Mouse (Mus musculus) left cerebral cortex, adult 9 months (tissue): ENCODE results near the gene BC024978.
"Not testable (repeated sequence)": the region's sequence is repeated elsewhere in the genome, so short reads cannot be mapped to it uniquely, and the experiment has no call there.

Source experiments
- DNase-seq, 2 experiments: peaks; one replicate each; pipeline ENCODE4 v3.0.0; 2022; ENCODE audit warnings: low spot score in 2 of 2

BC024978 gene

DNA sequence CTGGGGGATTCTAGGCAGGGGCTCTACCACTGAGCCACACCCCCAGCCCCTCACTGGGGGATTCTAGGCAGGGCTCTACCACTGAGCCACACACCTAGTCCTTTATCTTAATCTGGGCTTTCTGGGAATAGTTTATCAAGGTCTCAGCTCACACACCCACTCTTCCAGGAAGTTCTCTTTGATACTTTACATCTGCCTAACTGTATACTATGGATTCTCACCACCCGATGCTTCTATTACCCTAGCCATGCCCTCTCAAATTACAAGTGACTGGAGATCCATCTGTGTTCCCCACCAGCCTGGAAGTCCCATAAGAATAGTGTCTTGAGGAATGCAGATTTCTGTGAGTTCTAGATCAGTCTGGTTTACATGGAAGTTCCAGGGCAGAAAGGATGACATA is 27.0 kb downstream of the BC024978 start:
- DNase-seq = no peak

DNA sequence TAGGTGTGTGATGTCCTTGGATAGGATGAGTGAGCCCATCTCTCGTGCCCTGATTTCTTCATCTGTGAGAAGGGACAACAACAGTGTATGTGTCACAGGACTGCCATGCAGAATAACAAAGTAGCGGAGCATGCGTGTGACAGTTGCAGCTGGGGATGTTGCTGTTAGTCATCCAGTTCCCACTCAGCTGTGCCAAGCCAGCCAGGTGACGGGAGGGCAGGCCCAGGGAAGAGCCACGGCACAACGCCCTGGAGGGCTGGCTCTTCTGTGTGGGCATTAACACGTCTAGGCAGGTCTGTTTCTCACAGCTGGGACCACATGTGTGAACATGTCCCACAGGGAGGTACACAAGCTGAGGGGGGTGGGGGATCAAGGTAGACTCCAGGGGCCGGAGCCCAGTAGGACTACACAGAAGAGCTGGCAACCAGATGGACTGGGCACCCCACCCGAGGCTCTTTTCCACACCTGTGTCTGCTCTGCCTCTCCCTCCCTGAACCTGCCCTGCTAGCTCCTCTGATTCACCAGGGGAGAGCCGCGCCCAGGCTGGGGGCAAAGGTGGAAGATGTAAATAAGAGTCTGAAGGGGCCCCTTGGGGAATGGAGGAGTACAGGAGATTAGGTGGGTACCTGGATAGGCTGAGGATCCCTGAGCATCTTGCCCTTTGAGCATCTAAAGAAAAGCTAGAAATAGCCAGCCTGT is 29.4 kb downstream of the BC024978 start:
- DNase-seq = peak in 1 of 2 experiments; percentile 51

GRCm38 (mm10) chr7:27227276-27227675 is 31.7 kb downstream of the BC024978 start:
- no peak for DNase-seq

DNA sequence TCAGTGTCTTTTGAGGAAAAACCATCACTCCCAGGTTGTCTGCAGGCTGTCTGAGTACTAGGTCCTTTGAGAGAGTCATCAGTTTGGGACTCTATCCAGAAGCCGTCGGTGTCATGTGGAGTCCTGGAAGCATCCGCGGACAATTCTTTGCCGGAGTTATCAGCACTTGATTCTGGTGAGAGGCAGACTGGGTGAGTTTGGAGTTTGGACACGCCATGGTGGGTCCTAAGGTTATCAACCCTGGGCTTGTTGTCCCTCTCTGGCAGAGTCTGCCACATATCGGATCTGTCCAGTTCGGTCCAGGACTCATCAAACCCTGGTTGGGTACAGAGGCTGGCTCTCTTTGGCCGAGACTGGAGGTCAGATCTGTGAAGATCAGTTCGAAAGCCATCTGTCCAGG is 32.1 kb downstream of the BC024978 start:
- peak in 1 of 2 experiments; percentile 28 for DNase-seq

DNA sequence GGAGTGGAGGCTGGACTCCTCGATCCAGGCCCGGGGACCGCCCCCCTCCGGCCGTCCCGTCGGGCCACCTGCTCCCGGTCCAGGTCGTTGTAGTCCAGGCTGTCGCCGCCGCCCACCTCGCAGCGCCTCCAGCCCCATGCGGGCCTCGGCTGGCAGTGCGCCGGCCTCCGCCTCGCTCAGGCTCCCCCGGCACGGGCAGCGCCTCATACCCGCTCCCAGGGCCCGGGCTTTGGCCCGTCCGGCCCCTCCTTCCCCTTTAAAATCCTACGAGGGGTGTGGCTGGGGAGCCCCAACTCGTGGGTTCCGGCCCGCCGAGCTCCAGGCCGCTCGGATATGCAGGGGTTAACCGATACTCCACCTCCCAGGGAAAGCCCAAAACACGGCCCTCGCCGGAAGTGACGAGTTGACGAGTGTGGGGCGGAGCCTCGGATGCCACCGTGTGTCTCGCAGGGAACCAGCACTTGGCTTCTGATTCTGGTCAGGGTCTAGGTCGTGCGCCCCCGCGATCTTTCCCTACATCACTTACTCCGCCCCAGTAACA is 32.8 kb downstream of the BC024978 start, which contains the start of gene Itpkc:
Gene Itpkc (minus strand): TSS at position 381 of the 541 bp plus-strand sequence.
- peak; percentile 76 to 89 for DNase-seq

DNA sequence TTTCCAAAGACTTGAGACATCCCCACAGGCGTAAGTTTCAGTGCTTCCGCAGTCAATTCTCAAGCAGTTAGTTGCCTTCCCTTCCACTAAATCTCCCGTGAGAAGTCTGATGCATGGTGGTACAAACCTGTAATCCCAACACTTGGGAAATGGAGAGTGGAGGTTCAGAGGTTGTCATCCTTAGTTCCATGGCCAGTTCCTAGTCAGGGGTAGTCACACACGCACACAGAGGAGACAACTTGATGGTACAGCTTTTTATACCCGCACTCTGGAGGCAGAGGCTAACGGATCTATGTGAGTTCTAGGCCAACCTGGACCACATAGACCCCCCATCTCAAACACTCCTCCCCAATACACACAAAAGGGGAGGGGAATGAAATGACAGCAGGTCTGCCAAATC is 33.3 kb downstream of the BC024978 start:
- DNase-seq = no peak

DNA sequence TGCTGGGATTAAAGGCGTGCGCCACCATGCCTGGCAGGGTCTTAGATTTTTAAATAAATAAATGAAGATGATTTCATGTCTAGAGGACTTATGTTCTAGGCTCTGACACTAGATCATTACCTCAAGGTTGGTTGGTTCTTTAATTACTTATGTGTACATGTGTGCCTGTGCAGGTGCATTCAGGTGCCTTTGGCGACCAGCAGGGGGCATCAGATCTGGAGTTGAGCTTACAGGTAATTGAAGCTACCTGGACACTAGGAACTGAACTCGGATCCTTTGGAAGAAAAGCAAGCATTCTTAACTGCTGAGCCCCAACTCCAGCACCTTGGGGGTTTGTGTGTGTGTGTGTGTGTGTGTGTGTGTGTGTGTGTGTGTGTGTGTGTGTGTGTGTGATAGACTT is 35.2 kb downstream of the BC024978 start:
- no peak for DNase-seq

DNA sequence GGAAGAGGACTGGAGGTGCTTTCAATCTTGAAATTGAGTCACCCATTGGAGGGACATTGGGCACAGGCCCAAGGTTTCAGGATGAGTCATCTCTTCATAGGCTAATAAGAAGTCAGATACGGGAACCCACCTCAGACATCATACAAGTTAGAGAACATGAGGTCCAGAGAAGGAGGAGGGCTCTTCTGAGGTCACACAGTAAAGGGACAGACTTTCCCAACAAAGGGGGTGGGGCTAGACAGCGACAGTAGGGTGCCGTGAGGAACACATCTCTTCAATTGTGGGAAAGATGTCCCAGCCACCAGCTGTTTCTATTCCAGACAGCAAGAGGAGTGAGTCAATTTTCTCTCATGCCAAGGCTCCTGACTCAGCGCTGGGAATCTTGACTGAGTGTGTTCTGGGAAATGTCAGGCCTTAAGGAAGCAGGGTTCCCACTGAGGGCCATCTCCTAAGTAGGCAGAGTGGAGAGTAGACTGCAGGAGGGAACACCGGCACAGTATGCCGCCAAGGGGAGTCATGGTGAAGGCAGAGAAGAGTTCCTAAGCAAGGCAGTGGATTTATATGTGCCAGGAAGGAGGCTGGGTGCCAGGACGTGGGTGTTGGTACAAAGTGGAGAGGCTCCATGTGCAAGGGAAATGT is 36.2 kb downstream of the BC024978 start:
- DNase-seq = peak; percentile 66 to 88

DNA sequence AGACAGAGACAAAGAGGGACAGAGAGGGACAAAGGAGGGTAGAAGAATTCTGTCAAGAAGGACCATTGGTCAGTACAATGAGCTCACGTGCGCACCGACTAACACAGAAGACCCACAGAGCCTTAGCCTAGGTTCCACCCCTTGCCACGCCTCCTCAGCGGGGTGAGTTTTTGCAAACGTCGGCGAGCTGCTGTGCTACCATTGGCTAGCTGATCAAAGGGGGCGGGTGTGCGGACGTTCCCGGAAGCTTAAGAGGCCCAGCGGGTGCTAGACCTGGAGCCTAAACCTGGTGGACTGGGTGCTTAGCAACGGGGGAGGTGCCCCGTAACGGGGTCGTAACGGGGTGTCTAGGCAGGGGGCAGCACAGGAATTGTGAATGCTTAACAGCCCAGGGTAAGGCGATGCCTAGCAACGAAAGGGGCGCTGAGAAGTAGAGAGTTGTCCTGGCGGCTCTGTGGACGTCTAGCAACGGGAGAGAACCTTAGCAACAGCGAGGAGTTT is 37.2 kb downstream of the BC024978 start, which contains the start of gene Coq8b:
Gene Coq8b (plus strand): TSS at position 243 of the 501 bp plus-strand sequence.
- DNase-seq = peak; percentile 79 to 93

- no peak for DNase-seq
Observed at GRCm38 (mm10) chr7:27233300-27233699, 37.7 kb downstream of the BC024978 start.

GRCm38 (mm10) chr7:27235726-27236125 is 40.1 kb downstream of the BC024978 start:
- DNase-seq = no peak

- no peak for DNase-seq
Observed at GRCm38 (mm10) chr7:27237527-27237926, 41.9 kb downstream of the BC024978 start.

DNA sequence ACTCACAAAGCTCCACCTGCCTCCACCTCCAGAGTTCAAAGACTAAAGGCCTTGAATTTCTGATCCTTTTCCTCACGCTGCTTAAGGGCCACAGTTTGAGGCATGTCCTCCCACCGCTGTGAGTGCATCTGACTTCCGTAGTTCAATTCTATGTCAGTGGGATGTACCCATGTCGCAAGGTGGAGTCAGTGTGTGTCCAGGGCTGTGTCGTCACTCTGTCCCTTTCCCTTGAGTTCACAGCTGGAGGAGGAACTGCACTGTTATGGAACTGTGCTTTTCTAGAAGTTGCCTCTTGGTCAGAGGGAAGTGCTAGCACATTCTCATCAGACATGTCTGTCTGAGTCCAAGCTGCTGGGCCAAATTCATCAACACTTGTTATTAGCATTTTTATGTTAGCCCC is 43.0 kb downstream of the BC024978 start:
- no peak for DNase-seq

- no peak for DNase-seq
Observed at GRCm38 (mm10) chr7:27243211-27243610, 47.6 kb downstream of the BC024978 start.

DNA sequence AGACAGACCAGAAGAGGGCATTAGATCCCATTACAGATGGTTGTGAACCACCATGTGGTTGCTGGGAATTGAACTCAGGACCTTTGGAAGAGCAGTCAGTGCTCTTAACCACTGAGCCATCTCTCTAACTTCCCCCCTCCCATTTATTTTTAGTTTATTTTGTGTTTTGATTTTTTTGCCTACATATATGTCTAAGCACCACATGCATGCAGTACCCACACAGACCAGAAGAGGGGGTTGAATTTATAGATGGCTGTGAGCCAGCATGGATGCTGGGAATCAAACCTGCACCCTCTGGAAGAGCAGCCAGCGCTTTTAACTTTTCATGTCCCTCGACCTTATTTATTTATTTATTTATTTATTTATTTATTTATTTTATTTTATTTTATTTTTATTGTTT is 48.5 kb downstream of the BC024978 start:
- not testable (repeated sequence) for DNase-seq

DNA sequence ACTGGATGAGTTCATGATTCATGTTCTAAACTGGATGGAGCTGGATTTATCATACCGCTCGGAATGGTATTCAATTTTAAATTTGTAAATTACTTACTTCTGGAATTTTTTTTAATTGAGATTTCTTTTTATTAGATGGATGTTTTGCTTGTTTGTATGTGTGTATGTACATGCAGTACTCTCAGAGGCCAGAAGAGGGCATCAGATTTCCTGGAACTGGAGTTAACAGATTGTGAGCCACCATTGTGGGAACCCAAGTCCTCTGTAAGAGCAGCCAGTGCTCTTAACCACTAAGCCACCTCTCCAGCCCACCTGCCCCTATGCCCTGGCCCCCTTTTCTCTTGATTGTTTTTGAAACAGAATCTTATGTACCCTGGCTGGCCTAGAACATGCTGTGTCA is 53.6 kb downstream of the BC024978 start:
- DNase-seq = no peak

GRCm38 (mm10) chr7:27249928-27250327 is 54.3 kb downstream of the BC024978 start:
- no peak for DNase-seq

- DNase-seq = no peak
Observed at GRCm38 (mm10) chr7:27251946-27252345, 56.4 kb downstream of the BC024978 start.

DNA sequence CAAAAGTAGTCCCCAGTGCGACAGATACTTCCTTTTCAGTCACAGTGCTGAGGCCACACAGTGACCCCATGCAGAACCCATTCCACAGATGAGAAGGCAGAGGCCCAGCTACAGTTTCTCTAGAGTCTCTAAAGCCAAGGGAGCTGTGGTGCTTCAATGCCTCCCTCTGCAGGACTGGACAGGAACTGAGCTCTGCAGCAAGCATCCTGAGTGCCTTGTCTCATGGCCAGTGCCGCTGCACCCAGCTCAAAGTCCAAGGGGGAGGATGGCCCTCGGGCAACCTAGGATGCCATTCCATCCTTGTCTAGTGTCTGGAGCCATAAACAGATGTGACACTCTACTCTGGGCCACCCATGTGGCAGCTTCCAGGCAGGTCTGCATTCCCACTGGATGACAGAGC is 60.1 kb downstream of the BC024978 start:
- no peak for DNase-seq

DNA sequence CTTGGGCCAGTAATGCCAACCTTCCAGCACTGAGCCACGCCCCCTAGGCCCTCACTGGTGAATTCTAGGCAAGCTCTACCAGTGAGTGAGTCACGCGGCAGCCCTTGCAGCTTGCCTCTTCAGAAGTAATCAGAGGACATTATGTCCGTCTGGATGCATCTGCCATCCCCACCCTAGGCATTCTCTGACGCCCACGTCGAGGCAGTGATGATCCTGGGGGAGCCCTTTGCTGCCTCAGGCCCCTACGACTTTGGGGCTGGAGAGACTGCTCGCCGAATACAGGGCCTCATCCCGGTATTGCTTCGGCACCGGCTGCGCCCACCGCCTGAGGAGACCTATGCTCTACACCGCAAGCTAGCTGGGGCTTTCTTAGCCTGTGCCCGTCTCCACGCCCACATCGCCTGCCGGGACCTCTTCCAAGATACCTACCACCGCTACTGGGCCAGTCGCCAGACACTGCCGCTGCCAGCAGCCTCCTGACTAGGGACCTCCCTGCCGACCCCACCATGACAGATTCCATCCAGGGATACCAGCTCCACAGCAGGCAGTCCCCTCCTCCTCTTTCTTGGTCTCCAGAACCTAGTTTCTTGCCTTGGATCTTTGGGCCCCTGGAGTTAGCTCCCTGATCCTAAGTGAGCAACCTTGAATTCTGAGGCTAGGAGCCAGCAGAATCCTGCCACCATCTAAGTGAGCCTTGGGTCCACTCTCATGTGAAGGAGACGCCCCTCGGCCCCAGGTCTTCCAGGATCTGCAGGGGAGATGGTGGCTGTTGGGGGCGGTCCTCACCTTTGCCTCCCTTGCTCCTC is 61.7 kb downstream of the BC024978 start:
- peak in 1 of 2 experiments; percentile 86 for DNase-seq

DNA sequence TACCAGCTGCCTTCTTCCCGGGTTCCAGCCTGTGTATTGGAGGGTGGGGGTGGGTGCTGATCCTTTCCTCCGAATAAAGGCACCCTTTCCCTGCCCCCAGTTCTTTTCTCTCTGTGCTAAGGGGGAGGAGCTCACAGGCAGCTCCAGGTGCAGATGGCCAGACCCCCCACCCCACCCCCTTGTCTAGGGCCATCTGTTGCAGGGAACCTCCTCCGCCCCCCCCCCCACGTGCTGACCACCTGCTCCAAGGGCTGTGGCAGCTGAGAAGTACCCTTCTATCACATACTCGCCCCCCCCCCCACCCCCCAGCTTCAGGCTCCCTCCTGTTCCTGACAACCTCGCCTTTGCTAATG is 62.2 kb downstream of the BC024978 start:
- no peak for DNase-seq
